Mouse (Mus musculus): ENCODE results near the gene Olfr282.
A peak's percentile ranks its signal among the peaks of the same experiment; 100 is the strongest.

Olfr282 gene

GRCm38 (mm10) chr15:98474958-98475357 is 43.9 kb downstream of the Olfr282 start:
- no peak for DNase-seq (ENCODE audit: low spot score in 2 of 2)

- peak; percentile 46 to 79 for DNase-seq (ENCODE audit: low spot score in 2 of 2)
Measured at GRCm38 (mm10) chr15:98475382-98475781, 44.4 kb downstream of the Olfr282 start.

- no peak for DNase-seq (ENCODE audit: low spot score in 2 of 2)
Measured at GRCm38 (mm10) chr15:98476281-98476680, 45.3 kb downstream of the Olfr282 start.

GRCm38 (mm10) chr15:98479568-98480102 is 48.6 kb downstream of the Olfr282 start:
- no peak for DNase-seq (ENCODE audit: low spot score in 2 of 2)

GRCm38 (mm10) chr15:98482701-98483100 is 51.7 kb downstream of the Olfr282 start, which contains the start of gene Lalba:
Gene Lalba, minus strand, starts transcription at chr15:98482721.
- DNase-seq (ENCODE audit: low spot score in 2 of 2), result no peak

- no peak for DNase-seq (ENCODE audit: low spot score in 2 of 2)
Measured at GRCm38 (mm10) chr15:98483907-98484886, 53.2 kb downstream of the Olfr282 start.

- no peak for DNase-seq (ENCODE audit: low spot score in 2 of 2)
Measured at GRCm38 (mm10) chr15:98486433-98487021, 55.5 kb downstream of the Olfr282 start.
